Mouse (Mus musculus) hematopoietic stem cell, adult 5-6 weeks (primary cell): ENCODE data around the gene Cep128. TPM values are rescaled to one million over a fixed set of nuclear protein-coding genes. Genes with fewer than 3 reads are reported as not detected.
"Not testable (repeated sequence)": the region's sequence is repeated elsewhere in the genome, so short reads cannot be mapped to it uniquely, and the experiment has no call there.

Experiments used
- ATAC-seq, 2 experiments: fragments of 125-278 bp in 1 of 2; replicated peaks in 1 of 2; 2 replicates each; pipeline ENCODE4 v1.8.0; 2016 to 2017; ENCODE audit warnings: inconsistent platforms in 2 of 2, mild to moderate bottlenecking in 2 of 2, moderate number of reproducible peaks in 2 of 2, low read depth in 1 of 2, moderate TSS enrichment in 1 of 2; ENCODE audit not compliant: low FRiP score in 2 of 2, poor library complexity in 2 of 2, severe bottlenecking in 2 of 2, insufficient read depth in 1 of 2, low TSS enrichment in 1 of 2
- total RNA-seq: library from RNA; stranded (forward); fragments of 172-1452, 232-1000 nt; gene quantifications from 2 replicates; pipeline ENCODE4 v1.2.3, GENCODE M21; 2017

The Cep128 gene
- total RNA-seq, 1 experiment from 2014 or later = 33.7 TPM

- ATAC-seq = no peak
Observed at GRCm38 (mm10) chr12:91050593-91051325, 333.4 kb downstream of the Cep128 start.

DNA sequence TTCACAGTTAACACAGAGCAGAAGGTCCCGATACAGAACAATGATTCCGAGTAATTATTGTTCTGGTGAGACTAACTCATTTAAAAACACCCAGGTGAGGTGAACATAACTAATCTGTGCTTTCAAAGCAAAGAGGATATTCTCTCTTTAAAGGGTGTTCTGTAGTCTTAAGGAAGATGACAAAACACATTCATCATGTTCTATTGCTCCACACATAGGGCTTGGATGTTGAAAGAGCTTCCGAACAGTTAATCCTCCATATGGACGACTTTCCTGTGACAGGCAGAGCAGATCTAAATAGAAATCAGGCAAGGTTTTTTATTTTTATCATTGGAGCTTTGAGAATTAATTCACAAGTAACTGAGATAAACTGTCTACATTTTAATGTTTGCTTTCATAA is 342.8 kb downstream of the Cep128 start:
- ATAC-seq = no peak

DNA sequence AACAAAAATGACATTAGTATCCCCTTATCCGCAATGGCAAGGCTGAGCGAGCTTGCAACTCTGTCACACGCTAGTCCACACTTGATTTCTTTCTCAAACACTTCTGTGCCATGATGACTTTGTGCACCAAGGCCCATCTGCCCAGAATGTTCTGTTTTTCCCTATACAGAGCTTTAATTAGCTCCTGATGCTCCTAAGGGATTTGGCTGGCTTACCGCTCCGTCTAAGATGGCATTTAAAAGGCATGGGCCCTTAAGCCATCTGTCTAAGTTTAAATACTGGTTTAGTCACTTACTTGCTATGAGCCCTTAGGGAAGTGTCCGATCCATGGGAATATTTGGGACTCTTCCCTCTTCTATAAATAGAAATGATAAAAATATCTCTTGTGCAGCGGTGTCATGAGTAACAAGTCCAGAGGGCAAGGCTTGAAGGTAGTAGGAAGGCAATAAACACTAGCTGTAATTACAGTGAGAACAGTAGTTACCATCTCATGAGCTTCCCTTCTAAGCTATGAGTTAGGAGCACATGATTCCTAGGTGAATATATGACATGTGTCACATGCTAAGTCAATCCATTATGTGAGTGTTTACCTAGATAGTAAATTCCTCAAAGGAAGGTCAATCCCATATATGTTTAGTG is 343.8 kb downstream of the Cep128 start:
- ATAC-seq = no peak

DNA sequence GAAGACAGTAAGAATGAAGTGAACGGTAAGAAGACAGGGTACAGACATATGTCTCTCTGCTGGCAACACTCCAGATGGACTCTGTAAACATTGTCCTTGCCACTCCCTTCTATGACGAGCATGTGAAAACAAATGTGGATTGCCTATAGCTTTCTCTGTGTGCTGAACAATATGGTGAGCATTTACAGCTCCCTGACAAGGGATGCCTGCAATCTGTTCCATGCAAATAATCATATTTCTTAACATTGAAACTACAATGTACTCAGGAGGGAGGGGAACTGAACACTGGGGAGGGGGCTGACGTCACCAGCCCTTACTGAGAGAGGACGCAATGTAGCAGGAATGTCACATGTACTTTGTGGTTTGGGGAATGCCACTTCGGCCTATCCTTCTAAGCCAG is 355.1 kb downstream of the Cep128 start:
- ATAC-seq = no peak

GRCm38 (mm10) chr12:91027681-91028080 is 356.5 kb downstream of the Cep128 start:
- ATAC-seq = no peak

- no peak for ATAC-seq
Observed at GRCm38 (mm10) chr12:91027100-91027499, 357.1 kb downstream of the Cep128 start.

DNA sequence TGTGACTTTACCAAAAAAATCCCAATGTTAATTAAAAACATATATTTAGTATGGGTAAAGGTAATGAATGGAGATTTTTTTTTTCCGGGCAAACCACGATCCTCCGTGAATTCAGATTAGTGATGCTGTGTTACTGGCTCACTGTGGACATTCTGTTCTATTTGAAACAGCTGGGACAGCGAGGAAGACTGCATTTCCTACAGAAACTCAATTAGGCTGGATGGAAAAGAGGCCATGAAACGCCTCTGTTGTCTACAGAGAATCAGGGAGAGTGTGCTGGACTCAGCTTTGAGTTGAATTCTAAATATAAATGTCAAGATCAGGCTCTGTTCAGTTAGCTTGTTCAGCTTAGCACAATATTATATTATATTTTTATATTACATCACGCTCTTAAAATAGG is 369.1 kb downstream of the Cep128 start:
- no peak for ATAC-seq

DNA sequence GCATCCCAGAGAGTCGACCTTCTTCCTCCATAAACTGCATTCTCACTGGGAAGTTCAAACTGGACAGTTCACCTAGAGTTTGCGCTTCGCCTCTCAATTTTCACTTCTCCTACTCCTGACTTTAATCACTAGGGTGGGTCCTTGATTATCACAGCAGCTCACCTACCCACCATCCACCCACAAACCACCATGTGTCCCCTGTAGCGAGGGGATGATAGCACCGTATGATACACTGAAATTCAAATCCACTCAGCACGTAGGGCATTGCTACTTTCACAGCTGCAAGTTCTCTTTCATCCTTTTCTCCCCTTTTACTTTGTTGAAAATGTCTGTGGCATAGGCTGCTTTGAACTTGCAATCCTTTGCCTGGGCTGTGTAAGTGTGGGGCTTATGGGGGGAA is 371.2 kb downstream of the Cep128 start:
- ATAC-seq = no peak

- ATAC-seq = no peak
Observed at GRCm38 (mm10) chr12:91012184-91012583, 372.0 kb downstream of the Cep128 start.

GRCm38 (mm10) chr12:91008736-91009135 is 375.5 kb downstream of the Cep128 start:
- ATAC-seq = no peak

- ATAC-seq = peak; percentile 27 to 32; a peak in 1 of 4 replicates
Observed at GRCm38 (mm10) chr12:91008170-91008569, 376.0 kb downstream of the Cep128 start.

GRCm38 (mm10) chr12:90997539-90997938 is 386.7 kb downstream of the Cep128 start:
- no peak for ATAC-seq

- 0 out of 4 replicates have a peak, but pooled peaks of 1 of the 2 experiments have one; percentile 12 for ATAC-seq
Observed at GRCm38 (mm10) chr12:90993331-90993730, 390.9 kb downstream of the Cep128 start.

GRCm38 (mm10) chr12:90987782-90988181 is 396.4 kb downstream of the Cep128 start:
- ATAC-seq = no peak

GRCm38 (mm10) chr12:90987259-90987658 is 396.9 kb downstream of the Cep128 start:
- no peak for ATAC-seq

DNA sequence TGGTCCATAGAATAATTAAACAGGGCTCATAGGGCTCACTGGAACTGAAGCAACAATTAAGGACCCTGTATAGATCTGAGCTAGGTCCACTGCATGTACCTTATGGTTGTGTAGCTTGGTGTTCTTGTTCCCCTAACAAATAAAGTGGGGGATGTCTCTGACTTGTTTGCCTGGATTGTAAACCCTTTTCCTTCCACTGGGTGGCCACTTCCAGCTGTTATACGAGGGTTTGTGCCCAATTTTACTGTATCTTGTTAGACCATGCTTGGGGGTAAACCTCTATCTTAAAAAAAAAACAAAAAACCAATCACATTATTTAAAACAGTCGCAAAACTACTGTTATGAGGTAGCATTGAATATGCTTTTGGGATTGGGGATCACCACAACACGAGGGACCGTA is 402.2 kb downstream of the Cep128 start:
- no peak for ATAC-seq

DNA sequence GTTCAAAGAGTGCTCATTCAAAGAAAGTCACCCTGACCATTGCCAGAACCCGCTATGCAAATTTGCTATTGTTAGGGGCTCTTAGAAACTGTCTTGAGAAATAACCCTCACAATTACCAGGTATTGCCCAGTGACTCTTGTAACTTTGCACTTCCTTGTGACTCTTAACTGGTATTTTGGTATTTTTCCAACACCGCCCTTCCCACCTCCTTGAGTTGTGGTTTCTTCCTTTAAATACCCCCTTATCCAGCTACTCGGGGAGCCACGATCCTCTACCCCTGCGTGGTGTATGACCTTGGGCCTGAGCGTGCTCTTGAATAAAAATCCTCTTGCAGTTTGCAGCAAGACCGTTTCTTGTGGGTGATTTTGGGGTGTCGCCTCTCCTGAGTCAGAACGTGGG is 407.8 kb downstream of the Cep128 start:
- ATAC-seq = not testable (repeated sequence)

DNA sequence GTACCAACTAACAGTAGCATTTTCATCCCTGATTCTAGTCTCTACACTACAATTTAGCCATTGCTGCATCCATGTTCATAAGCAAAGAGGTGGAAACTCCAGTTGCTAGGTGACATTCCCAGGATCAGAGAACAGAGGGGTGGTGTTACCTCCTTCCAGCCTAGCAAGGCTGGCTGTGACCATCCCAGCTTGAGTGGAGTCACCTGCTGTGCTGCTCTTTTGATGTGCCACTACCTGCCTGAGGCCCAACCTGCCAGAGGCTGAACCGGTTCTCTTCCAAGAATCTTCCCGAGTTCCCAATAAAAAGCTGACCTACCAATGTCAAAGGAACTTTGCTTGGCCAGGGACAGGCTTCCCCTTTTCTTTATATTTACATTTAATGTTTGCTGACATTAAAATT is 408.8 kb downstream of the Cep128 start:
- no peak for ATAC-seq

GRCm38 (mm10) chr12:90971156-90971555 is 413.1 kb downstream of the Cep128 start:
- no peak for ATAC-seq
